Mouse (Mus musculus) ES-Bruce4 (cell line): ENCODE measurements at regions not wholly inside any gene's neighbourhood (a gene's known extent, or its start where the extent isn't known, plus 50 kb on each side); places are given as distances from the start of the nearest gene placed in this dataset.

Experiments
- CTCF ChIP-seq: IDR thresholded peaks from one replicate; pipeline ENCODE4 v1.8.1; 2011; ENCODE audit warnings: low read depth, low read length
- POLR2A ChIP-seq: IDR thresholded peaks from one replicate; pipeline ENCODE4 v1.8.1; 2011; ENCODE audit warnings: low read length; ENCODE audit not compliant: insufficient read depth

DNA sequence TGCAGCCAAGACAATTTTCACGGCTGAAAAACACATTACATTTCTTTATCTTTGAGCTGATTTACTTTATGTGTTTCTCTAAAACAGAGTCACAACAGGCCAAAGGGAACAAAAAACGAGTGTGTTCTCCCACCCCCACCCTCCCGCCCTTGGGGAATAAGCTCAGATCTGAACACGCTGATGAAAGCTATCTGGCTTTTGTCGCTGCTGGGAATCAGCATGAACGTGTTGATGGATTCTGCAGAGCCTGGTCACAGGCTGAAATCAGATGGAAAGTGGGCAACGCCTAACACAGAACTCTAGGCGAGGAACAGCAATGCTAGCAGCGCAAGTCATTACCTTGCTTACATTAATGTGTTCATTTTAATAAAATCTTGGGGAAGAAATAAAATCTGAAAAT, 211.7 kb upstream of the Fn1 start:
- TF ChIP-seq CTCF (no peak), POLR2A (no peak)
